Mouse (Mus musculus) forebrain, embryonic 10.5 days (tissue): ENCODE results near the gene Ahdc1. TPM values are rescaled to one million over a fixed set of nuclear protein-coding genes. Genes with fewer than 3 reads are reported as not detected.
"Not testable (repeated sequence)": the region's sequence is repeated elsewhere in the genome, so short reads cannot be mapped to it uniquely, and the experiment has no call there.

Experiments
- DNase-seq: peaks from one replicate; pipeline ENCODE4 v3.0.0-alpha.2; 2017; ENCODE audit warnings: low spot score; ENCODE audit errors: extremely low spot score
- H3K27ac ChIP-seq: fragments of 300-500 bp; sonication (generic); 2 replicates; pipeline ENCODE4 v1.5.1; 2016; ENCODE audit warnings: mild to moderate bottlenecking
- H3K27me3 ChIP-seq: fragments of 300-500 bp; sonication (generic); 2 replicates; pipeline ENCODE4 v1.6.1; 2016; ENCODE audit warnings: mild to moderate bottlenecking; ENCODE audit not compliant: poor library complexity, severe bottlenecking
- H3K36me3 ChIP-seq: fragments of 300-500 bp; sonication (generic); replicated peaks from 2 replicates; pipeline ENCODE4 v1.6.1; 2016; ENCODE audit warnings: mild to moderate bottlenecking, moderate library complexity
- H3K4me1 ChIP-seq: fragments of 300-500 bp; sonication (generic); 2 replicates; pipeline ENCODE4 v1.6.1; 2016
- H3K4me3 ChIP-seq: fragments of 300-500 bp; sonication (generic); 2 replicates; pipeline ENCODE4 v1.5.1; 2016; ENCODE audit warnings: mild to moderate bottlenecking, moderate library complexity
- H3K9me3 ChIP-seq: fragments of 300-500 bp; sonication (generic); 2 replicates; pipeline ENCODE4 v1.6.1; 2016; ENCODE audit warnings: mild to moderate bottlenecking, moderate library complexity
- WGBS: fragments of 180-500 bp; shearing (Covaris S2); methylation state at CpG from one replicate; pipeline ENCODE4 v1.1.7; 2016; 5-methylcytosine and 5-hydroxymethylcytosine counted together
- polyA plus RNA-seq: library from polyadenylated mRNA; unstranded; fragments of >200 nt; fragmentation: Nextera tagmentation; extraction: Ambion mirVana; gene quantifications from 2 replicates; pipeline ENCODE4 v1.2.1, GENCODE M21; 2016

Gene Ahdc1
- polyA plus RNA-seq, 1 experiment from 2014 or later, result 5.8 TPM

DNA sequence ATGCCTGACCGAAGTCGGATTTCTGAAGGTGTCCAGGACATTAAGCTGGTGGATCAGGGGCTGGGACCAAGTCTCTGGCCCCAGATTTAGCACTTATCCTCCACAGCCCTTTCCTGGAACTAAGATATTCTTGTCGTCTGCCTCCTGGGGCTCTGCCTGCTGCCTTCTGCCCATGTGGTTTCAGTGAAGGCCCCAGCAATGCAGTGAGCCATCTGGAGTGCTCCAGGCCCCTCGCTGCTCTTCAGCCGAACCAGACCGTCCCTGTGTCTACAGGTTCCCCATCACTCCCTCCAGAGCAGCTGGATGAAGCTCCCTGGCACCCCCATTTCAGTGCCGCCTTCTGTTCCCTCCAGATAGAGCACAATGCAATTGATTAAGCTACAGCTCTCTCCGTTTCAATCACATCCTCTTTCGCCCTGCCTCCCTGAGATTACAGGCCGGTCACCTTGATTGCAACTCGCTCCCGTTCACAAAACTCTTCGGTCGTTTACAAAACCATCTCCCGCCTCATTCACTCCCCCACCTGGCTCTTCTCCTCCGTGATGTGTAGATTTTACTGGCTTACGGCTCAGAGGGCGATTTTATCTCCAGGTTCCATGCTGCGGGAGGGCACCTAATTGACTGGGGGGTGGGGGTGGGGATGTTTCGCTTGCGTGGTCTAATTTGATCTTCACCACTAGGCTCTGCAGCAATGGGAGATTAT lies 7.6 kb upstream of the Ahdc1 start:
- Histone ChIP-seq H3K27me3 (peaks cover 14% of the 10 kb centered on the region), H3K4me1 (peaks cover 39% of the 10 kb centered on the region), H3K4me3 (no peak overlapping the region), H3K27ac (peak overlapping the region; percentile 58), H3K9me3 (no peaks in the 10 kb centered on the region), H3K36me3 (no peaks in the 10 kb centered on the region)
- DNase-seq, result no peak
- 33% methylated on average over 21 of the region's 21 CpGs for WGBS

GRCm38 (mm10) chr4:133005233-133005632 lies 5.8 kb upstream of the Ahdc1 start:
- H3K4me1 ChIP-seq, result peaks cover 56% of the 10 kb centered on the region
- H3K9me3 ChIP-seq, result no peaks in the 10 kb centered on the region
- WGBS, result 6% methylated on average over 3 of the region's 3 CpGs
- H3K4me3 ChIP-seq, result no peak overlapping the region
- peak; percentile 69 for DNase-seq
- H3K27ac ChIP-seq, result no peak overlapping the region
- H3K36me3 ChIP-seq, result no peaks in the 10 kb centered on the region
- peaks cover 24% of the 10 kb centered on the region for H3K27me3 ChIP-seq

DNA sequence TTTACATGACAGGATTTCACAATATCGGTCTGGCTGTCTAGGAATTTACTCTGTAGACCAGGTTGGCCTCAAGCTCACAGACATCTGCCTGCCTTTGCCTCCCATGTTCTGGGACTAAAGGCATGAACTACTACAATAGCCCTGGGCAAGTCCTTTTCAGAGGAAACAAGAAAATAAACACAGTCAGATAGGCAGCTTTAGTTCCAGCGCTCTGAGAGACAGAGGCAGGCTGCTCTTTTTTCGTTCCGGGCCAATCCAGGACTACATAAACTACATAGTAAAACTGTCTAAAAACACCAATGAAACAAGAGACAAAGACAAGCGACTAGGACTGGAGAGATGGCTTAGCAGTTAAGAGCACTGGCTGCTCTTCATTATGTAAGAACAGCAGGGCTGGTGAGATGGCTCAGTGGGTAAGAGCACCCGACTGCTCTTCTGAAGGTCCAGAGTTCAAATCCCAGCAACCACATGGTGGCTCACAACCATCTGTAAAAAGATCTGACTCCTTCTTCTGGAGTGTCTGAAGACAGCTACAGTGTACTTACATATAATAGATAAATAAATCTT lies 5.1 kb upstream of the Ahdc1 start:
- not testable (repeated sequence) for H3K36me3 ChIP-seq, H3K9me3 ChIP-seq, DNase-seq, H3K4me3 ChIP-seq, H3K27ac ChIP-seq
- Histone ChIP-seq H3K27me3 (peaks cover 32% of the 10 kb centered on the region), H3K4me1 (peaks cover 63% of the 10 kb centered on the region)
- WGBS, result 69% methylated on average over 6 of the region's 6 CpGs

GRCm38 (mm10) chr4:133007513-133008380 lies 3.3 kb upstream of the Ahdc1 start:
- H3K9me3 ChIP-seq, result no peaks in the 10 kb centered on the region
- peaks cover 35% of the 10 kb centered on the region for H3K27me3 ChIP-seq
- 37% methylated on average over 15 of the region's 15 CpGs for WGBS
- peaks cover 73% of the 10 kb centered on the region for H3K4me1 ChIP-seq
- no peak for DNase-seq
- H3K27ac ChIP-seq, result peak overlapping the region; percentile 66
- no peaks in the 10 kb centered on the region for H3K36me3 ChIP-seq
- no peak overlapping the region for H3K4me3 ChIP-seq

- DNase-seq, result peak; percentile 55
- Histone ChIP-seq H3K27ac (no peak overlapping the region), H3K4me3 (no peak overlapping the region), H3K36me3 (no peaks in the 10 kb centered on the region), H3K4me1 (peaks cover 73% of the 10 kb centered on the region), H3K27me3 (peaks cover 21% of the 10 kb centered on the region), H3K9me3 (no peaks in the 10 kb centered on the region)
- WGBS, result under 1% methylated on average over 4 of the region's 4 CpGs
Measured at GRCm38 (mm10) chr4:133009131-133009530, 1.9 kb upstream of the Ahdc1 start.

GRCm38 (mm10) chr4:133009676-133010075 lies 1.4 kb upstream of the Ahdc1 start:
- Histone ChIP-seq H3K4me1 (peaks cover 78% of the 10 kb centered on the region), H3K36me3 (no peaks in the 10 kb centered on the region), H3K9me3 (no peaks in the 10 kb centered on the region), H3K27me3 (peaks cover 21% of the 10 kb centered on the region), H3K27ac (no peak overlapping the region), H3K4me3 (0 out of 2 replicates have a peak overlapping the region, but pooled peaks have one; percentile 95)
- DNase-seq, result no peak
- 72% methylated on average over 5 of the region's 5 CpGs for WGBS

GRCm38 (mm10) chr4:133010611-133011010 lies 449 bp upstream of the Ahdc1 start:
- WGBS, result 1% methylated on average over 17 of the region's 17 CpGs
- no peak for DNase-seq
- Histone ChIP-seq H3K4me1 (peaks cover 84% of the 10 kb centered on the region), H3K9me3 (no peaks in the 10 kb centered on the region), H3K36me3 (no peaks in the 10 kb centered on the region), H3K27ac (peak overlapping the region; percentile 97), H3K4me3 (peak overlapping the region; percentile 95), H3K27me3 (peaks cover 21% of the 10 kb centered on the region)

- Histone ChIP-seq H3K27me3 (peaks cover 21% of the 10 kb centered on the region), H3K27ac (peak overlapping the region; percentile 97), H3K36me3 (no peaks in the 10 kb centered on the region), H3K9me3 (no peaks in the 10 kb centered on the region), H3K4me3 (peak overlapping the region; percentile 95), H3K4me1 (peaks cover 99% of the 10 kb centered on the region)
- peak; percentile 62 for DNase-seq
- WGBS, result under 1% methylated on average over 55 of the region's 84 CpGs
Measured at GRCm38 (mm10) chr4:133011821-133012775, 1.0 kb downstream of the Ahdc1 start.

GRCm38 (mm10) chr4:133012776-133013265 lies 1.8 kb downstream of the Ahdc1 start:
- Histone ChIP-seq H3K4me3 (peak overlapping the region; percentile 95), H3K9me3 (no peaks in the 10 kb centered on the region), H3K36me3 (no peaks in the 10 kb centered on the region), H3K4me1 (peaks cover 99% of the 10 kb centered on the region), H3K27me3 (peaks cover 21% of the 10 kb centered on the region), H3K27ac (peak overlapping the region; percentile 97)
- peak; percentile 65 for DNase-seq
- WGBS, result under 1% methylated on average over 17 of the region's 17 CpGs

DNA sequence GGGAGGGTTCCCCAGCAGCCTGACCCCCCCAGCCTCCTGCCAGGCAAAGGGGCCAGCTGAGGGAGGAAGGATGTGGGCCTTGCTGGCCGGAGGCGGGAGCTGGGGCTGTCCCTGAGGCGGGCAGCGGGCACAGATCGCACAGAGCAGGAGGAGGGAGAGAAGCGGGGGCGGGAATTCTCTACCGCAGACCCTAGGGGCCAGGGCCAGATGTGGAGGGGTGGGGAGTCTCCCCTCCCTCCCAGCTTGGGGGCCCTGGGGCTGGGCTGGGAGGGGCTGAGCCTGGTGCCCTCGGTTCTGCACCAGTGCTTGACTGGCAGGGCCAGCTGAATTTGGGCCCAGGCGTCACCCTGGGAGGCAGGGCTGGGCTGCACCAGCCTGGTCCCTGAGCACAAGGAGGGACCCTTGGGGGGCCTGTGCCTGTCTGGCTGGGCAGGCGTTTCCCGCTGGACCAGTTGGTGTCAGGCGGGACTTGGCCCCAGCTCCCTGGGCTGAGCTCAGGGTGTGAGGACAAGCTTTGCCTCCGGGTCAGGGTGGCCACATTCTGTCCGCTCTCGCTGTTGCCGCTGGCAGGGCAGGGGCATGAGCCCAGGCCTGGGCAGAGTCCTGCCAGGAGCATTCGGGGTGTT lies 2.3 kb downstream of the Ahdc1 start:
- peak overlapping the region; percentile 97 for H3K27ac ChIP-seq
- no peak for DNase-seq
- H3K4me3 ChIP-seq, result peak overlapping the region; percentile 95
- H3K4me1 ChIP-seq, result peaks cover 99% of the 10 kb centered on the region
- H3K27me3 ChIP-seq, result peaks cover 21% of the 10 kb centered on the region
- no peaks in the 10 kb centered on the region for H3K36me3 ChIP-seq
- WGBS, result 4% methylated on average over 15 of the region's 18 CpGs
- no peaks in the 10 kb centered on the region for H3K9me3 ChIP-seq

- H3K9me3 ChIP-seq, result no peaks in the 10 kb centered on the region
- H3K4me1 ChIP-seq, result peaks cover 96% of the 10 kb centered on the region
- DNase-seq, result no peak
- peaks cover 21% of the 10 kb centered on the region for H3K27me3 ChIP-seq
- H3K36me3 ChIP-seq, result no peaks in the 10 kb centered on the region
- H3K27ac ChIP-seq, result peak overlapping the region; percentile 97; the same call in 1 of the 2 replicates
- peak overlapping the region; percentile 95 for H3K4me3 ChIP-seq
- WGBS, result 28% methylated on average over 5 of the region's 5 CpGs
Measured at GRCm38 (mm10) chr4:133014088-133014487, 3.0 kb downstream of the Ahdc1 start.
